Mouse (Mus musculus): ENCODE data around the gene Zfp598. TPM values are rescaled to one million over a fixed set of nuclear protein-coding genes. Genes with fewer than 3 reads are reported as not detected.

The Zfp598 gene
- polyA plus RNA-seq, 1 experiment = 29.6 TPM

- no peak for TF ChIP-seq CTCF (IDR thresholded peaks at IDR 0.05; ENCODE audit: low read depth, low read length)
- no peak for TF ChIP-seq POLR2A (IDR thresholded peaks at IDR 0.05; ENCODE audit: borderline replicate concordance, low read depth, low read length)
- Histone ChIP-seq H3K27ac (ENCODE audit: insufficient read depth, low read depth, low read length) (peak within 1 kb of the TSS; percentile 52), H3K4me3 (ENCODE audit: insufficient read depth, low read length) (peak within 1 kb of the TSS; percentile 98), H3K4me1 (ENCODE audit: control insufficient read depth, insufficient read depth, low read length) (peaks cover 33% of the 10 kb centered on the region)
Measured at GRCm38 (mm10) chr17:24696011-24696697, 26.7 kb downstream of the Zfp598 start, which contains the start of the genes Gfer and Noxo1. Gfer (minus strand) TSS chr17:24696156. Noxo1 (plus strand) TSS chr17:24696234.

- Histone ChIP-seq H3K27ac (ENCODE audit: insufficient read depth, low read depth, low read length) (no peak overlapping the region), H3K4me3 (ENCODE audit: insufficient read depth, low read length) (no peak overlapping the region), H3K4me1 (ENCODE audit: control insufficient read depth, insufficient read depth, low read length) (peaks cover 17% of the 10 kb centered on the region)
- no peak for TF ChIP-seq CTCF (IDR thresholded peaks at IDR 0.05; ENCODE audit: low read depth, low read length)
- no peak for TF ChIP-seq POLR2A (IDR thresholded peaks at IDR 0.05; ENCODE audit: borderline replicate concordance, low read depth, low read length)
Measured at GRCm38 (mm10) chr17:24697985-24698384, 28.5 kb downstream of the Zfp598 start.

GRCm38 (mm10) chr17:24698715-24699114 is 29.2 kb downstream of the Zfp598 start:
- Histone ChIP-seq H3K4me3 (ENCODE audit: insufficient read depth, low read length) (no peak overlapping the region), H3K27ac (ENCODE audit: insufficient read depth, low read depth, low read length) (no peak overlapping the region), H3K4me1 (ENCODE audit: control insufficient read depth, insufficient read depth, low read length) (peaks cover 12% of the 10 kb centered on the region)
- no peak for TF ChIP-seq POLR2A (IDR thresholded peaks at IDR 0.05; ENCODE audit: borderline replicate concordance, low read depth, low read length)
- TF ChIP-seq CTCF (IDR thresholded peaks at IDR 0.05; ENCODE audit: low read depth, low read length) = no peak

GRCm38 (mm10) chr17:24699473-24699872 is 30.0 kb downstream of the Zfp598 start:
- Histone ChIP-seq H3K27ac (ENCODE audit: insufficient read depth, low read depth, low read length) (no peak overlapping the region), H3K4me1 (ENCODE audit: control insufficient read depth, insufficient read depth, low read length) (peaks cover 8% of the 10 kb centered on the region), H3K4me3 (ENCODE audit: insufficient read depth, low read length) (no peak overlapping the region)
- TF ChIP-seq POLR2A (IDR thresholded peaks at IDR 0.05; ENCODE audit: borderline replicate concordance, low read depth, low read length) = no peak
- TF ChIP-seq CTCF (IDR thresholded peaks at IDR 0.05; ENCODE audit: low read depth, low read length) = no peak

- Histone ChIP-seq H3K4me1 (ENCODE audit: control insufficient read depth, insufficient read depth, low read length) (peaks cover 7% of the 10 kb centered on the region; the same call in 1 of the 2 replicates), H3K4me3 (ENCODE audit: insufficient read depth, low read length) (no peak overlapping the region), H3K27ac (ENCODE audit: insufficient read depth, low read depth, low read length) (no peak overlapping the region)
- no peak for TF ChIP-seq POLR2A (IDR thresholded peaks at IDR 0.05; ENCODE audit: borderline replicate concordance, low read depth, low read length)
- TF ChIP-seq CTCF (IDR thresholded peaks at IDR 0.05; ENCODE audit: low read depth, low read length) = no peak
Measured at GRCm38 (mm10) chr17:24701251-24701650, 31.8 kb downstream of the Zfp598 start.

- Histone ChIP-seq H3K4me3 (ENCODE audit: insufficient read depth, low read length) (no peak overlapping the region), H3K4me1 (ENCODE audit: control insufficient read depth, insufficient read depth, low read length) (peaks cover 5% of the 10 kb centered on the region; the same call in 1 of the 2 replicates), H3K27ac (ENCODE audit: insufficient read depth, low read depth, low read length) (no peak overlapping the region)
- no peak for TF ChIP-seq CTCF (IDR thresholded peaks at IDR 0.05; ENCODE audit: low read depth, low read length)
- TF ChIP-seq POLR2A (IDR thresholded peaks at IDR 0.05; ENCODE audit: borderline replicate concordance, low read depth, low read length) = no peak
Measured at GRCm38 (mm10) chr17:24705821-24706220, 36.3 kb downstream of the Zfp598 start.

GRCm38 (mm10) chr17:24706982-24707800 is 37.7 kb downstream of the Zfp598 start, which contains the start of gene Tbl3:
Tbl3 (minus strand) TSS chr17:24707660.
- Histone ChIP-seq H3K4me3 (ENCODE audit: insufficient read depth, low read length) (peak within 1 kb of the TSS; percentile 81), H3K27ac (ENCODE audit: insufficient read depth, low read depth, low read length) (peak within 1 kb of the TSS; percentile 84), H3K4me1 (ENCODE audit: control insufficient read depth, insufficient read depth, low read length) (peaks cover 5% of the 10 kb centered on the region; the same call in 1 of the 2 replicates)
- TF ChIP-seq CTCF (IDR thresholded peaks at IDR 0.05; ENCODE audit: low read depth, low read length) = no peak
- TF ChIP-seq POLR2A (IDR thresholded peaks at IDR 0.05; ENCODE audit: borderline replicate concordance, low read depth, low read length) = no peak

- TF ChIP-seq CTCF (IDR thresholded peaks at IDR 0.05; ENCODE audit: low read depth, low read length) (no peak), POLR2A (IDR thresholded peaks at IDR 0.05; ENCODE audit: borderline replicate concordance, low read depth, low read length) (no peak)
- Histone ChIP-seq H3K4me1 (ENCODE audit: control insufficient read depth, insufficient read depth, low read length) (peaks cover 5% of the 10 kb centered on the region; the same call in 1 of the 2 replicates), H3K27ac (ENCODE audit: insufficient read depth, low read depth, low read length) (peak overlapping the region; percentile 84), H3K4me3 (ENCODE audit: insufficient read depth, low read length) (peak overlapping the region; percentile 81)
Measured at GRCm38 (mm10) chr17:24707801-24708425, 38.4 kb downstream of the Zfp598 start.

GRCm38 (mm10) chr17:24708646-24709045 is 39.2 kb downstream of the Zfp598 start:
- H3K4me3 ChIP-seq (ENCODE audit: insufficient read depth, low read length) = no peak overlapping the region

More at GRCm38 (mm10) chr17:24708646-24709045, 39.2 kb downstream of the Zfp598 start:
- peak overlapping the region; percentile 33; the same call in 1 of the 2 replicates for H3K27ac ChIP-seq (ENCODE audit: insufficient read depth, low read depth, low read length)
- H3K4me1 ChIP-seq (ENCODE audit: control insufficient read depth, insufficient read depth, low read length) = peaks cover 5% of the 10 kb centered on the region; the same call in 1 of the 2 replicates
- TF ChIP-seq POLR2A (IDR thresholded peaks at IDR 0.05; ENCODE audit: borderline replicate concordance, low read depth, low read length) (no peak), CTCF (IDR thresholded peaks at IDR 0.05; ENCODE audit: low read depth, low read length) (no peak)

Data from bone marrow macrophage, adult 2 months (primary cell).